Mouse (Mus musculus) limb, embryonic 12.5 days (tissue): ENCODE data around the gene Ing1. TPM values are rescaled to one million over a fixed set of nuclear protein-coding genes. Genes with fewer than 3 reads are reported as not detected.

Source experiments
- ATAC-seq: fragments of 200-750 bp; cut with Nextera tagmentation; 2 replicates; pipeline ENCODE4 v1.8.0; 2017; ENCODE audit warnings: low read depth, moderate TSS enrichment; ENCODE audit not compliant: insufficient number of reproducible peaks, insufficient read depth, low FRiP score, low TSS enrichment
- H3K27ac ChIP-seq: fragments of 300-500 bp; sonication (generic); 2 replicates; pipeline ENCODE4 v1.5.1; 2016; ENCODE audit warnings: mild to moderate bottlenecking, moderate library complexity
- H3K27me3 ChIP-seq: fragments of 300-500 bp; sonication (generic); 2 replicates; pipeline ENCODE4 v1.6.1; 2016; ENCODE audit warnings: mild to moderate bottlenecking, moderate library complexity
- H3K36me3 ChIP-seq: fragments of 300-500 bp; sonication (generic); 2 replicates; pipeline ENCODE4 v1.6.1; 2016; ENCODE audit warnings: mild to moderate bottlenecking, moderate library complexity
- H3K4me1 ChIP-seq: fragments of 300-500 bp; sonication (generic); replicated peaks from 2 replicates; pipeline ENCODE4 v1.6.1; 2016
- H3K4me2 ChIP-seq: fragments of 300-500 bp; sonication (generic); 2 replicates; pipeline ENCODE4 v1.6.1; 2016; ENCODE audit warnings: mild to moderate bottlenecking, moderate library complexity
- H3K4me3 ChIP-seq: fragments of 300-500 bp; sonication (generic); replicated peaks from 2 replicates; pipeline ENCODE4 v1.5.1; 2016; ENCODE audit warnings: mild to moderate bottlenecking
- H3K9ac ChIP-seq: fragments of 300-500 bp; sonication (generic); replicated peaks from 2 replicates; pipeline ENCODE4 v1.6.1; 2016; ENCODE audit warnings: mild to moderate bottlenecking, moderate library complexity
- H3K9me3 ChIP-seq: fragments of 300-500 bp; sonication (generic); 2 replicates; pipeline ENCODE4 v1.6.1; 2016; ENCODE audit warnings: mild to moderate bottlenecking, moderate library complexity
- WGBS: fragments of 180-500 bp; shearing (Covaris S2); methylation state at CpG from one replicate; pipeline ENCODE4 v1.1.7; 2016; 5-methylcytosine and 5-hydroxymethylcytosine counted together
- polyA plus RNA-seq: library from polyadenylated mRNA; unstranded; fragments of >200 nt; fragmentation: Nextera tagmentation; extraction: Ambion mirVana; gene quantifications from 2 replicates; pipeline ENCODE4 v1.2.1, GENCODE M21; 2016

The Ing1 gene
- polyA plus RNA-seq, 1 experiment from 2014 or later: 50.4 TPM

DNA sequence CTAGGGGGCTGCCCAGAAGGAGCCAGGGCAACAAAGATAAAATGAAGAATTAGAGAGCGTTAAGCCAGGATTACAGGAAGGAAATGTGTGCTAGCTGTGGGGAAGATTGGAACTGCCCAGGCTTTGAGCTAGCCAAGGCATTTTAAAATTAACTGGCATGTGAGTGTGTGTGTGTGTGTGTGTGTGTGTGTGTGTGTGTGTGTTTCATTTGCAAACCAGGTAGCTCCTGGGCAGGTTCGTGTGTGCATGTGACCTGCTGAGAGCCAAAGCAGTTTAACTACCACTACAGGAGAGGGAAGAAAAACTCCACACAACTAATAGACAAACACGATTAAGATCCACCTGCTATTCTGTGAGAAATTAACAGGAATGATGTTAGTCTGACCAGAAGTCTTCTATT is 32.0 kb upstream of the Ing1 start:
- H3K4me2 ChIP-seq: no peak overlapping the region
- no peaks in the 10 kb centered on the region for H3K9me3 ChIP-seq
- no peaks in the 10 kb centered on the region for H3K27me3 ChIP-seq
- H3K4me3 ChIP-seq: no peak overlapping the region
- 70% methylated on average over 3 of the region's 3 CpGs for WGBS
- H3K27ac ChIP-seq: no peak overlapping the region
- peaks cover 49% of the 10 kb centered on the region for H3K36me3 ChIP-seq
- no peak for ATAC-seq
- no peak overlapping the region for H3K9ac ChIP-seq
- H3K4me1 ChIP-seq: no peaks in the 10 kb centered on the region

DNA sequence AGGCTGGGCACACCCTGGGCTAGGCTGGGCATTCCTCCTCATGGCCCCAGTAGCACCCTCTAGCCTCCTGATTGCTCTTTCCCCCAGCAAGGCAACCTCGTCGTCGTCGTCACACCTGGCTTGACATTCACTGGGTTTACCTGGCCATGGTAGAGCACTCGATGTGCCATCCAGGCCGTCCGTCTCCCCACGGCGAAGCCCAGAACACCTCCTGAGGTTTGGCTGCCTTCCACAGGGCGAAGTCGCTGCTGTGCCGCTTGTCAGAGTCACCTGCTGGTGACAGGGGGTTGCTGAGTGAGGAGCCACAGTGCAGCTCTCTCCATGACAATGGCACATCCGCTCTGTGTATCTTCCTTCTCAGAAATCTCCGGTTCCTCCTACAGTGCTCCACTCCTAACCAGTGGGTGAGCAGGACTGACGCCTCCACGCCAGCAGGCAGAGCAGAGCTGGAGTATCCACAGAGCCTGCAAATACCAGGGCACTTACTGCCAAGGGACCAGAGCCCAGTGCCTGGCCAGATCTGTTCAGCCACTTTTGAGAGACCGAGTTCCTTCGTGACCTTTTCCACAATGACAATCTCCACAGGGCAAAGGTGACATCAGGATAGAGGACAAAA is 25.1 kb upstream of the Ing1 start:
- H3K27me3 ChIP-seq: no peaks in the 10 kb centered on the region
- ATAC-seq: no peak
- H3K36me3 ChIP-seq: peaks cover 60% of the 10 kb centered on the region
- no peak overlapping the region for H3K9ac ChIP-seq
- H3K4me1 ChIP-seq: no peaks in the 10 kb centered on the region
- H3K4me3 ChIP-seq: no peak overlapping the region
- no peaks in the 10 kb centered on the region for H3K9me3 ChIP-seq
- no peak overlapping the region for H3K27ac ChIP-seq
- H3K4me2 ChIP-seq: no peak overlapping the region
- 86% methylated on average over 18 of the region's 18 CpGs for WGBS

DNA sequence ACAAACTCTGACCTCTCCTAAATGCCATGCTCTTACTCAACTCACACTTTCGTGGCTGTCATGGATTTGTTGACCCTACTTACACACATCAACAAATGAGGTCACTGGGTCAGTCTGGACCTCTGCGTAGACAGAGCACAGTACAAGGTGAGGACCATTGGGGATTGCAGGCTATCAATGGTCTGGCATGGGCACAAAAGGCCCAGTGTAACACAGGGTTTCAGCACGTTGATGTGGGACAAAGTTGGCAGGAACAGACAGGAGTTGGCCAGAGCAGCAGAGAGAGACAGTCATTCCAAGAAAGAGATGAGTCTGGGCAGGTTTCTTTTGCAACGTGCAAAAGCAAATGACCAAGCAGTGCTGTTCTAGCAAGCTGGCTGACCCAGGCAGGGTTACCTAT is 24.5 kb upstream of the Ing1 start:
- ATAC-seq: no peak
- H3K4me2 ChIP-seq: no peak overlapping the region
- no peaks in the 10 kb centered on the region for H3K9me3 ChIP-seq
- H3K4me3 ChIP-seq: no peak overlapping the region
- no peaks in the 10 kb centered on the region for H3K27me3 ChIP-seq
- 79% methylated on average over 4 of the region's 4 CpGs for WGBS
- no peaks in the 10 kb centered on the region for H3K4me1 ChIP-seq
- peaks cover 63% of the 10 kb centered on the region for H3K36me3 ChIP-seq
- H3K27ac ChIP-seq: no peak overlapping the region
- no peak overlapping the region for H3K9ac ChIP-seq

DNA sequence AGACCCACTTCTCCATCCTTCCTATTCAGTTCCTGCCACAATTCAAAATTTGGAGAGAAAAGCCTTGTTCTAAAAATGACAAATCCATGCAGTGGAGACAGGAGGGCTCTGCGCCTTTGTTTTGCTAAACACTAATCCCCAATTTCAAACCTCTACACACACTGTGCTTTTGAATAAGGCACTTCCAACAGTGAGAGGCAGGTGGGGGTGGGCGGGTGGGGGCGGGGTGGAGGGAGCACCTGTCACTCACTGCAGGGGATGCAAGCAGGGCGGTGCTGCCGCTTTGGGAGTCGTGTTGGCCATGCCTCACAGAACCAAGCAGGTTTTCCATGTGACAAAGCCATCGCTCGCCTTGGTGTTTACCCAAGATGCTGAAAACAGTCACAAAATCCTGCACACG is 20.9 kb upstream of the Ing1 start:
- Histone ChIP-seq H3K27ac (no peak overlapping the region), H3K27me3 (no peaks in the 10 kb centered on the region), H3K4me1 (no peaks in the 10 kb centered on the region), H3K4me2 (no peak overlapping the region), H3K9ac (no peak overlapping the region), H3K9me3 (no peaks in the 10 kb centered on the region), H3K4me3 (no peak overlapping the region), H3K36me3 (peaks cover 69% of the 10 kb centered on the region)
- WGBS: 47% methylated on average over 9 of the region's 9 CpGs
- ATAC-seq: no peak

DNA sequence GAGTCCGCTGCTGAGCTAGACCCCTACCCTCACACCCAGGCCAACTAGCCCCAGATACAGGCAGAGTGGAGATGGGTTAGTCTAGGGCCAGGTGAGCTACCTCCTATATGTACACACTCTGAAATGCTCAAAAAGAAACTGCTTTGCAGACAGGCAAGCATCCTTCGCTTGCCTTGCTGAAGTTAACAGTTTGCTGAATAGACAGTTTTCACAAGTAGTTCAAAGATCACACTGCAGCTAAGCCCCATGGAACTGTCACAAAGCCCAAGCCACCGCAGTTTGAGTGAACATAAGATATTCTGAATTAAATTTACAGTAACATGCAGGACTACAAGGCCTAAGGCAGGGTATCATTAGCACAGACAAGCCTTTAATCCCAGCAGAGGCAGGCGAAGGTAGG is 16.3 kb upstream of the Ing1 start:
- no peak overlapping the region for H3K4me2 ChIP-seq
- no peaks in the 10 kb centered on the region for H3K9me3 ChIP-seq
- H3K27ac ChIP-seq: no peak overlapping the region
- H3K4me3 ChIP-seq: no peak overlapping the region
- no peaks in the 10 kb centered on the region for H3K27me3 ChIP-seq
- H3K36me3 ChIP-seq: peaks cover 77% of the 10 kb centered on the region
- WGBS: 94% methylated on average over 4 of the region's 4 CpGs
- H3K9ac ChIP-seq: no peak overlapping the region
- ATAC-seq: no peak
- no peaks in the 10 kb centered on the region for H3K4me1 ChIP-seq

DNA sequence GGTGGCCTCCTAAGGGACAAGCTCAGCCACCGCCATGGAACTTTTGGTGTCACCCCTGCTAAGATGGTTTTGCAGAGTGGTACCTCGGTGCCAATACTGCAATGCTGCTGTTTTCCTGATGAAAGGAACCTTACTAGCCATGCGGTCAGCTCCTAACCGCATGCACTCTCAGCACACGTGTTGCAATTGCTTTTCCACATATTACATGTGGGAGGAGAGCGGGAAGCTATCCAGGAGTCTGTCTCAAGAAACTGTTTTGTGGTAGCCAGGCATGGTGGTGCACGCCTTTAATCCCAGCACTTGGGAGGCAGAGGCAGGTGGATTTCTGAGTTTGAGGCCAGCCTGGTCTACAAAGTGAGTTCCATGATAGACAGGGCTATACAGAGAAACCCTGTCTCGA is 15.2 kb upstream of the Ing1 start:
- Histone ChIP-seq H3K4me1 (no peaks in the 10 kb centered on the region), H3K9ac (no peak overlapping the region), H3K36me3 (peaks cover 75% of the 10 kb centered on the region), H3K27ac (no peak overlapping the region), H3K4me3 (no peak overlapping the region), H3K4me2 (no peak overlapping the region), H3K27me3 (no peaks in the 10 kb centered on the region), H3K9me3 (no peaks in the 10 kb centered on the region)
- ATAC-seq: no peak
- 94% methylated on average over 8 of the region's 8 CpGs for WGBS

DNA sequence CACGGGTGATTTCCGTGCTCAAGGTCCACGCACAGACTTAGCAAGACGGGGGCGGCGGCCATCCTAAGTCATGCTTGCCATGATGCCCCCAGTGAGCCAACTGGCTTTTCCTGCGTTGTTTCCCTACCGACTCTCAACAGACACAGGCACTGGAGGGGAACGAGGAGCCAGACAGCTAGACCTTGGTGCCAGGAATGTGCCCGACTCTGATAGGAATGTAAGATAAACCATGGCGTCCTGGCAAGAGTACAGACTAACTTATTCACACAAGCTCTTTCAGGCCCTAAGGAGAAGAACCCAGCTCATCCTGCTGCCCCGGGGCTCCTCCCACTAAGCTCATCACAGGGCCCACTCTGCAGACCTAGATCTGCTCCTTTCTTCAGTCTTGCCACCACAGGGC is 13.3 kb upstream of the Ing1 start:
- 92% methylated on average over 12 of the region's 12 CpGs for WGBS
- Histone ChIP-seq H3K27ac (no peak overlapping the region), H3K4me2 (no peak overlapping the region), H3K27me3 (no peaks in the 10 kb centered on the region), H3K9me3 (no peaks in the 10 kb centered on the region), H3K36me3 (peaks cover 77% of the 10 kb centered on the region), H3K4me1 (no peaks in the 10 kb centered on the region), H3K9ac (no peak overlapping the region), H3K4me3 (no peak overlapping the region)
- ATAC-seq: no peak

DNA sequence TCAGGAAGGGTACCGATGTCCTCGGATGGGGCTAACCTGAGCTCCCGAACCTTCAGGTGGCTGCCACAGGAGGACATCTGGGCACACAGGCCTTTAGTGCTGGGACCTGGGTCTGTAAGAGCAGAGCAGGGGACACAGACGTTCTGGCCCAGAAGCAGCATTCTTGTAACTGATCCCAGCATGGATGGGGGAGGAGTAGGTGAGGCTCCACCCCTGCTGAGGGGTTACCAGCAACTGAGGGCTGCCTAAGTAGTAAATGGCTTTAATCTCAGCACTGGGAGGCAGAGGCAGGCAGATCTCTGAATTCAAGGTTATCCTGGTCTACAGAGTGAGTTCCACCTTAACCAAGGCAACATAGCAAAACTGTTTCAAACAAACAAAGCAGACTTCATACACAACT is 12.5 kb upstream of the Ing1 start:
- Histone ChIP-seq H3K4me3 (no peak overlapping the region), H3K9me3 (no peaks in the 10 kb centered on the region), H3K27ac (no peak overlapping the region), H3K9ac (no peak overlapping the region), H3K4me2 (no peak overlapping the region), H3K36me3 (peaks cover 77% of the 10 kb centered on the region), H3K27me3 (no peaks in the 10 kb centered on the region), H3K4me1 (no peaks in the 10 kb centered on the region)
- 83% methylated on average over 4 of the region's 4 CpGs for whole genome bisulfite sequencing
- ATAC-seq: no peak

DNA sequence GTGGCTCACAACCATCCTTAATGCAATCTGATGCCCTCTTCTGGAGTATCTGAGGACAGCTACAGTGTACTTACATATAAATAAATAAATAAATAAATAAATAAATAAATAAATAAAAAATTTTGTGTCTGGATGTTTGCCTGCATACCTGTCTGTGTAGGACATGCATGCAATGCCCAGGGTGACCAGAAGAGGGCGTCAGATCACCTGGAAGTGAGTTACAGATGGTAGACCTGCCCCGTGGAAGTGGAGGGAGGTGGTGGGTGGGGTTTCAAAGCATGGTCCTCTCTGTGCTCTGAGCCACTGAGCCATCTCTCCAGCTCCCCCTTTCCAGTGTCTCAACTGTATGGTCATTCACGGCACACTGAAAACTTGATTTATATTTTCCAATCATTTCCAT is 11.0 kb upstream of the Ing1 start:
- WGBS: 47% methylated on average over 3 of the region's 3 CpGs
- no peaks in the 10 kb centered on the region for H3K27me3 ChIP-seq
- H3K9ac ChIP-seq: no peak overlapping the region
- H3K4me1 ChIP-seq: no peaks in the 10 kb centered on the region
- H3K27ac ChIP-seq: no peak overlapping the region
- H3K36me3 ChIP-seq: peaks cover 72% of the 10 kb centered on the region
- no peaks in the 10 kb centered on the region for H3K9me3 ChIP-seq
- H3K4me2 ChIP-seq: no peak overlapping the region
- ATAC-seq: no peak
- no peak overlapping the region for H3K4me3 ChIP-seq

DNA sequence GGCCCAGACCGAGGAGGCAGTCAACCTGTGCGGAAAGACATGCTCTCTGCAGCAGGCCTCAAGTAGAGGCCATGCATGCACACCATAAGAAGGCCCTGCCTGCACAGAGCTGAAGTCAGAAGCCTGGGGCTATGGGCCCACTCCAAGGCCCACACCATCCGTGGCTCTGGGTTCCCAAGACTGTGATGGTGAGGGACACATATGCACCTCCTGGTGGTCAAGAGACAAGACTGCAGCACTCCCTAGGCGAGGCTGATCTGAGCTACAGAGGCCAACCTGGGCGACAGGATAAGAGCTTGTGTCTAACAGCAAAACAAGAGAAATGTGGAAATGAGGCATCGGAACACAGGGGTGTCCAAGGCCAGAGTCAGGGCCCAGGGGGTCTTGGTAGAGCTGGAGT is 8.3 kb upstream of the Ing1 start:
- Histone ChIP-seq H3K4me3 (no peak overlapping the region), H3K27me3 (no peaks in the 10 kb centered on the region), H3K4me2 (no peak overlapping the region), H3K36me3 (peaks cover 50% of the 10 kb centered on the region), H3K4me1 (peaks cover 11% of the 10 kb centered on the region), H3K9me3 (no peaks in the 10 kb centered on the region), H3K9ac (no peak overlapping the region), H3K27ac (no peak overlapping the region)
- 62% methylated on average over 6 of the region's 6 CpGs for WGBS
- ATAC-seq: no peak

DNA sequence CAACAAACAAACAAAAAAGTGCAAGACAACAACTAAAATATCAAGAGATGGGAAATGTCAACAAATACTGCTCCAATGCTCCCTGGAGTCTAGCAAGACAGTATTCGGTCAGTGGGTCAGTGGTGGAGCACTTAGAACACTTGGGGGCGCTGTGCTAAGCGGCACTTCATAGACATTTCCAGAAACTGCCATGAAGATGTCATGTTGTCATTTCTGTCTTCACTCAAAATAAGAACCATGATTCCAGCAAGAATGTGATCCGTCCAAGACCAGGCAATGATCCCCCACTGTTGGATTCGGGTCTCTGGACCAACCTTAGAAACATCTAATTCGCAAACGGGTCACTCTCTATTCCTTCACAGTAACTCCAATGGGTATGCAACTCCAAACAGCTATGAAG is 5.7 kb upstream of the Ing1 start:
- no peaks in the 10 kb centered on the region for H3K9me3 ChIP-seq
- H3K27me3 ChIP-seq: no peaks in the 10 kb centered on the region
- 0 out of 2 replicates have a peak overlapping the region, but pooled peaks have one; percentile 83 for H3K9ac ChIP-seq
- WGBS: 18% methylated on average over 7 of the region's 7 CpGs
- 0 out of 2 replicates have a peak overlapping the region, but pooled peaks have one; percentile 89 for H3K27ac ChIP-seq
- no peak for ATAC-seq
- peaks cover 30% of the 10 kb centered on the region for H3K36me3 ChIP-seq
- peak overlapping the region; percentile 68 for H3K4me2 ChIP-seq
- peak overlapping the region; percentile 80 for H3K4me3 ChIP-seq
- peaks cover 18% of the 10 kb centered on the region for H3K4me1 ChIP-seq

DNA sequence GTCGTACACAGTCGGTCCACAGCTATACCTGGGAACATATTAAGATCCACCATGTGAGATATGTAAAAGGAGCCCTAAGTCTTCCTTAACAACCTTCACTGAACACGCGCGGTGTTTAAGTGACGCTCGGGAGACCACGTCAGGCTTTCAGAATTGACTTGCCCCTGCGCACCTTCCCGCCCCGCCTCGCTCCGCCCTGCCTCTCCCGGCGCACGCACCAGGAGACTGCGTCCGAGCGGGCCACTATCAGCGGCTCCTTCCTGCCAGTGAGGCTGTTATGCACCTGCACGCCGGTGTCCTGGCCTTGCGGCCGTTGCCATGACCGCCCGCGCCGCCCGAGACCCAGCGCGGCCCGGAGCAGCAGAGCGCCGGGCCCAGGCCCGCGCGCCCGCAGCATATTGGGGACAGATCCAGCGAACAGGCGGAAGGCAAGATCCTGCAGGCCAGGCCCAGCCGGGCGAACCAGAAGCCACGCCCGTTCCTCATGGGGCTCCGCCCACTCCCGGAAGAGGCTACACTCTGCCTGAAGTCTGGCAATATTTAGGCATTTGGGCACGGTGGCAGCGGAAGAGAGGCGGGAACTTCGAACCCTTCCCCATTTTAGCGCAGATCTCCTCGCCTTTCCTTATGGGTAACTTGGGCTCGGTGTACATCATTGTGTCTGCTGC is 5.0 kb upstream of the Ing1 start, which contains the start of gene Cars2:
Gene Cars2, minus strand, starts transcription at position 503 of the 668 bp plus-strand sequence.
- peak within 1 kb of the TSS; percentile 80 for H3K4me3 ChIP-seq
- H3K9me3 ChIP-seq: no peaks in the 10 kb centered on the region
- peaks cover 20% of the 10 kb centered on the region for H3K4me1 ChIP-seq
- H3K27me3 ChIP-seq: no peaks in the 10 kb centered on the region
- peak; percentile 80 for ATAC-seq
- H3K27ac ChIP-seq: peak within 1 kb of the TSS; percentile 89
- peaks cover 23% of the 10 kb centered on the region for H3K36me3 ChIP-seq
- peak within 1 kb of the TSS; percentile 68 for H3K4me2 ChIP-seq
- WGBS: under 1% methylated on average over 53 of the region's 53 CpGs
- peak within 1 kb of the TSS; percentile 83 for H3K9ac ChIP-seq
